Mouse (Mus musculus): ENCODE results near the gene Extl1.

DNA sequence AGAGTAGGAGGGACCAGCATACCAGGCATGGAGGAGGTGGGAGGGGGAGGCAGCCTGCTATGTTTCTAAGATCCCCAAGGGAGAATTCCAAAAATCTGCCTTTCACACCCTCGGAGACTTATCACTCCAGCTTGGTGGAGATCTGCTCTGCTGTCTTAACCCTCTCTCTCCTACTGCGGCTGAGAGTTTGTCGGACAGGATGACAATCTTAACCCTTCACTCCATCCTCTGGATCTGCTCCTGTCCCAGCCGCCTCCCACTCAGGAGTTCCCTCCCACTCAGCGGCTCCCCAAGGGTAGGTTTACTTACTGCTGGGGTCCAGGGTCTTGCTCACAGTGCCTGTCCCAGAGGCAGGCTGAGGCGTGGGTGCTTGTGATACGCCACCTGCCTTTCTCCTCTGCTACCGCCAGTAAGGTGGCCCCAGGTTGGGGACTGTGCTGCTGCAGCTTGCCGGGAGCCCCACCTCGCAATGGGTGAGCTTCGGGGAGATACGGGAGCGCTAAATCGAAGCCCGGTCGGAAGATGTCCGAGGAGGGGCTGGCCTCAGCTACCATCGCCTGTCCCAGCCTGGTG lies 12.9 kb downstream of the Extl1 start:
- TF ChIP-seq CTCF (IDR thresholded peaks at IDR 0.05; ENCODE audit: borderline replicate concordance, insufficient read depth, low read depth, low read length) = no peak
- TF ChIP-seq POLR2A (IDR thresholded peaks at IDR 0.05; ENCODE audit: borderline replicate concordance, insufficient read depth, low read length) = no peak
